Mouse (Mus musculus) liver, adult 2 months (tissue): ENCODE data around the gene Mid2. TPM values are rescaled to one million over a fixed set of nuclear protein-coding genes. Genes with fewer than 3 reads are reported as not detected.

Experiments used
- DNase-seq: peaks from one replicate; pipeline ENCODE4 v3.0.0-alpha.2; 2011; ENCODE audit warnings: low read depth, low spot score; ENCODE audit errors: extremely low read depth
- H3K27ac ChIP-seq: fragments of 200-500 bp; replicated peaks from 2 replicates; pipeline ENCODE4 v1.5.1; 2012; ENCODE audit warnings: low read depth, mild to moderate bottlenecking, control low read depth, inconsistent platforms, low read length; ENCODE audit not compliant: insufficient read depth
- H3K27me3 ChIP-seq: fragments of 200-500 bp; 2 replicates; pipeline ENCODE4 v1.6.1; 2012; ENCODE audit warnings: mild to moderate bottlenecking, moderate library complexity, low read length, inconsistent platforms; ENCODE audit not compliant: control insufficient read depth, insufficient read depth
- H3K36me3 ChIP-seq: fragments of 200-500 bp; 2 replicates; pipeline ENCODE4 v1.6.1; 2012; ENCODE audit warnings: low read length, inconsistent platforms; ENCODE audit not compliant: control insufficient read depth, insufficient read depth
- H3K4me1 ChIP-seq: fragments of 200-500 bp; 2 replicates; pipeline ENCODE4 v1.6.1; 2011; ENCODE audit warnings: low read length; ENCODE audit not compliant: control insufficient read depth, insufficient read depth
- H3K4me3 ChIP-seq: fragments of 200-500 bp; 2 replicates; pipeline ENCODE4 v1.5.1; 2011; ENCODE audit warnings: low read depth, mild to moderate bottlenecking, control low read depth, low read length, moderate library complexity; ENCODE audit not compliant: insufficient read depth
- H3K79me2 ChIP-seq: fragments of 200-500 bp; 2 replicates; pipeline ENCODE4 v1.6.1; 2012; ENCODE audit warnings: inconsistent platforms, mild to moderate bottlenecking, low read length, moderate library complexity; ENCODE audit not compliant: control insufficient read depth, insufficient read depth
- H3K9ac ChIP-seq: fragments of 200-500 bp; 2 replicates; pipeline ENCODE4 v1.6.1; 2012; ENCODE audit warnings: low read depth, mild to moderate bottlenecking, control low read depth, inconsistent platforms, low read length
- CTCF ChIP-seq: fragments of 200-500 bp; IDR thresholded peaks from 2 replicates; pipeline ENCODE4 v1.5.1; 2011; ENCODE audit warnings: low read depth, low read length, control low read depth
- POLR2A ChIP-seq: fragments of 200-500 bp; IDR thresholded peaks from 2 replicates; pipeline ENCODE4 v1.6.1; 2011; ENCODE audit warnings: low read length, control low read depth; ENCODE audit not compliant: insufficient read depth; ENCODE audit errors: extremely low read depth
- WGBS: fragments of 180-500 bp; shearing (Covaris S2); methylation state at CpG from one replicate; pipeline ENCODE4 v1.1.7; 2018; 5-methylcytosine and 5-hydroxymethylcytosine counted together
- polyA plus RNA-seq: library from polyadenylated mRNA; depleted of rRNA; stranded (reverse); fragments of >200 nt; gene quantifications from 2 replicates; pipeline ENCODE4 v1.2.3, GENCODE M21; 2012
- total RNA-seq: library from RNA; depleted of rRNA; stranded (reverse); fragments of >200 nt; gene quantifications from 2 replicates; pipeline ENCODE4 v1.2.3, GENCODE M21; 2014

Mid2 gene
- total and polyA plus RNA-seq, 2 experiments = 2.2 to 3.8 TPM

- H3K9ac ChIP-seq = no peak overlapping the region
- H3K27ac ChIP-seq = no peak overlapping the region
- no peaks in the 10 kb centered on the region for H3K79me2 ChIP-seq
- no peaks in the 10 kb centered on the region for H3K27me3 ChIP-seq
- TF ChIP-seq CTCF (no peak), POLR2A (no peak)
- H3K4me3 ChIP-seq = no peak overlapping the region
- H3K36me3 ChIP-seq = no peaks in the 10 kb centered on the region
- DNase-seq = no peak
- WGBS = 83% methylated on average over 4 of the region's 4 CpGs
- no peaks in the 10 kb centered on the region for H3K4me1 ChIP-seq
Observed at GRCm38 (mm10) chrX:140706077-140706476, 41.7 kb downstream of the Mid2 start.

GRCm38 (mm10) chrX:140722400-140722799 lies 58.0 kb downstream of the Mid2 start:
- H3K4me3 ChIP-seq = no peak overlapping the region
- no peaks in the 10 kb centered on the region for H3K4me1 ChIP-seq
- H3K27ac ChIP-seq = no peak overlapping the region
- 47% methylated on average over 4 of the region's 4 CpGs for WGBS
- H3K36me3 ChIP-seq = no peaks in the 10 kb centered on the region
- peak; percentile 33 for DNase-seq
- H3K9ac ChIP-seq = no peak overlapping the region
- no peaks in the 10 kb centered on the region for H3K79me2 ChIP-seq
- TF ChIP-seq CTCF (no peak), POLR2A (no peak)
- no peaks in the 10 kb centered on the region for H3K27me3 ChIP-seq

- H3K79me2 ChIP-seq = no peaks in the 10 kb centered on the region
- H3K27ac ChIP-seq = no peak overlapping the region
- H3K4me3 ChIP-seq = no peak overlapping the region
- no peak overlapping the region for H3K9ac ChIP-seq
- no peaks in the 10 kb centered on the region for H3K27me3 ChIP-seq
- no peak for TF ChIP-seq CTCF
- TF ChIP-seq POLR2A = no peak
- peak; percentile 74 for DNase-seq
- no peaks in the 10 kb centered on the region for H3K36me3 ChIP-seq
- peaks cover 4% of the 10 kb centered on the region; the same call in 1 of the 2 replicates for H3K4me1 ChIP-seq
Observed at GRCm38 (mm10) chrX:140738986-140739385, 74.6 kb downstream of the Mid2 start.

- no peak overlapping the region for H3K27ac ChIP-seq
- TF ChIP-seq CTCF = no peak
- TF ChIP-seq POLR2A = no peak
- H3K9ac ChIP-seq = no peak overlapping the region
- no peaks in the 10 kb centered on the region for H3K79me2 ChIP-seq
- no peaks in the 10 kb centered on the region for H3K27me3 ChIP-seq
- H3K36me3 ChIP-seq = no peaks in the 10 kb centered on the region
- no peak for DNase-seq
- 74% methylated on average over 5 of the region's 5 CpGs for WGBS
- H3K4me3 ChIP-seq = no peak overlapping the region
- 0 out of 2 replicates have a peak, but pooled peaks cover 1% of the 10 kb centered on the region for H3K4me1 ChIP-seq
Observed at GRCm38 (mm10) chrX:140743213-140743612, 78.8 kb downstream of the Mid2 start.

- no peak for TF ChIP-seq POLR2A
- no peak for TF ChIP-seq CTCF
- Histone ChIP-seq H3K36me3 (no peaks in the 10 kb centered on the region), H3K27ac (no peak overlapping the region), H3K79me2 (no peaks in the 10 kb centered on the region), H3K4me1 (no peaks in the 10 kb centered on the region), H3K9ac (no peak overlapping the region), H3K27me3 (no peaks in the 10 kb centered on the region), H3K4me3 (no peak overlapping the region)
- DNase-seq = peak; percentile 1
- WGBS = 22% methylated on average over 1 of the region's 1 CpGs
Observed at GRCm38 (mm10) chrX:140769794-140770193, 105.4 kb downstream of the Mid2 start.

GRCm38 (mm10) chrX:140805340-140805739 lies 140.9 kb downstream of the Mid2 start:
- WGBS = 67% methylated on average over 2 of the region's 2 CpGs
- H3K27me3 ChIP-seq = no peaks in the 10 kb centered on the region
- H3K79me2 ChIP-seq = no peaks in the 10 kb centered on the region
- no peaks in the 10 kb centered on the region for H3K36me3 ChIP-seq
- no peak overlapping the region for H3K4me3 ChIP-seq
- no peak for DNase-seq
- H3K27ac ChIP-seq = no peak overlapping the region
- H3K9ac ChIP-seq = no peak overlapping the region
- TF ChIP-seq POLR2A = no peak
- no peak for TF ChIP-seq CTCF
- no peaks in the 10 kb centered on the region for H3K4me1 ChIP-seq
